Mouse (Mus musculus): ENCODE data around the gene Ebp. TPM values are rescaled to one million over a fixed set of nuclear protein-coding genes. Genes with fewer than 3 reads are reported as not detected.

Gene Ebp
- polyA plus RNA-seq, 1 experiment from 2014 or later = 25.5 TPM

DNA sequence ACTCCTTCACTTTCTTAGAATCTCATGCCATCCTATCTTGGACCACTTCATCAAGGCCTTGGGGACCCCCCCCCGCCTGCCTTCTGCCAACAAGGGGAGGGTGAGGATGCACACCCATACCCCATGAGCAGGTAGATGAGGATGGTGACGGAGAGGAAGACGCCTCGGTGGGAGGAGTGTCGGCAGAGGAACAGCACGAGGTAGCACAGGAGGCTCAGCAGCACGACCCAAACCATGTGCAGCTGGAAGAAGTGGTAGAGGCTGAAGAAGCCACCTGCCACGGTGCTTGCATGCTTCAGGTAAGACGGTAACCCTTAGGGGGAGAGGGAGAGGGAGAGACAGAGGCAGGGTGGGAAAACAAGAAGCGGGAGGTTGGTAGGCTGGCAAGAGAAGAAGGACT lies 10.8 kb upstream of the Ebp start:
- Histone ChIP-seq H3K27me3 (replicated peaks; ENCODE audit: control insufficient read depth, insufficient read depth, low read length) (no peaks in the 10 kb centered on the region), H3K9me3 (ENCODE audit: control insufficient read depth, low read length) (no peaks in the 10 kb centered on the region), H3K4me3 (replicated peaks; ENCODE audit: low read length) (no peak overlapping the region), H3K9ac (replicated peaks; ENCODE audit: low read depth, low read length) (no peak overlapping the region), H3K27ac (ENCODE audit: low read length) (no peak overlapping the region), H3K4me1 (replicated peaks; ENCODE audit: control insufficient read depth, insufficient read depth, low read length) (peaks cover 5% of the 10 kb centered on the region), H3K36me3 (ENCODE audit: control insufficient read depth, insufficient read depth) (0 out of 2 replicates have a peak, but pooled peaks cover 2% of the 10 kb centered on the region), H3K4me2 (ENCODE audit: low read length) (no peak overlapping the region)
- ATAC-seq = no peak
- 86% methylated on average over 10 of the region's 10 CpGs for WGBS

DNA sequence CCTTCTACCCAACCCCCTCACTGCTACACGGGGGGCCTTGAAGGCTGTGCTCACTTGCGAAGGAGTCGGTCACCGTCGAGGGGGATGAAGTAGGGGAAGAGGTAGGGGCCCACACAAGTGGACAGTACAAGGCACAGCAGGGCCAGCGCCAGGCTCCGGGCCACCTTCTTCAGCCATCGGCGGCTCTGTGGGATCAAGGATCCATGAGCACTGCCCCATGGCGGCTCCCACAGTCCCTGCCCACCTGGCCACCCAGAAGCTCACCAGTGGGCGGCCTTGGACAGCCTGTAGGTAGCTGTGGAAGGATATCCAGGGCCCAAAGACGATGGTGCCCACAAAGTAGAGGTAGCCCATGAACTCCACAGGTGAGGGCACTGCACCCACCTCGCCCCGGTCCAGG lies 9.8 kb upstream of the Ebp start:
- Histone ChIP-seq H3K36me3 (ENCODE audit: control insufficient read depth, insufficient read depth) (0 out of 2 replicates have a peak, but pooled peaks cover 2% of the 10 kb centered on the region), H3K4me2 (ENCODE audit: low read length) (no peak overlapping the region), H3K27me3 (replicated peaks; ENCODE audit: control insufficient read depth, insufficient read depth, low read length) (no peaks in the 10 kb centered on the region), H3K4me3 (replicated peaks; ENCODE audit: low read length) (no peak overlapping the region), H3K4me1 (replicated peaks; ENCODE audit: control insufficient read depth, insufficient read depth, low read length) (peaks cover 5% of the 10 kb centered on the region), H3K27ac (ENCODE audit: low read length) (no peak overlapping the region), H3K9ac (replicated peaks; ENCODE audit: low read depth, low read length) (no peak overlapping the region), H3K9me3 (ENCODE audit: control insufficient read depth, low read length) (no peaks in the 10 kb centered on the region)
- no peak for ATAC-seq
- WGBS = 88% methylated on average over 14 of the region's 14 CpGs

DNA sequence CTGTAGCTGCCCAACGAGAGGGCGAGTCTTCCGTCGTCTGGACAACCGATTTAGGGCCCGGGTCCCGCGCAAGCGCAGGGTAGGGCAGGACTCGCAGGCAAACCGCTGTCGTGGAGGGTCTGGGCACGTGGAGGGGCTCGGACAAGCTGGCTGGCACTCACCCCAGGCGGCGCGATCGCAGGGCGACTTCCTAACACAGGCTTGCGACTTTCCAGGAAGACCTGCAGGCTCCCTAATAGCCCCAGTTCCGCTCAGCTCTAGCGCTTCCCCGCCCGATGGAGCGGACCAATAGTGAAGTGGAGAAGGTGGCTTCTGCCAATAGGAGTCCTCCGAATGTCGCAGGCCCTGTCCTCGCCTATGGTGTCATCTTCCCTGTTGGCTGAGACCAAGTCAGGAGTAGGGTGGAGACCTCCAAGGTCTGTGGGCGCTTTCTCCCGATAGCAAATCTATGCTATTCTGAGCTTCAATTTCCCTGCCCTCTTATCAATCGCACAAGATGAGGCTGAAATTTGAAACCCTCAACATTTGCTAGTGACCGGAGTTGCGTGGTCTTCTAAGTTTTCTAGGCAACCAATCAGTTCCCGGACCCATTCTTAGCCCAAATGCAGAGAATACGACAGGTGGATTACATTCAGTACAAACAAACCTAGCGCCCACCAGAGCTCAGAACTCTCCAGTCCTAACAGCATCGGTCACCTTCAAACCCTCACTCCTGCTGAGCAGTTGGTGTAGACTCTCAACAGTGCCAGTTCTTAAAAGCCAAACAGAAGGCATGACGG lies 483 bp downstream of the Ebp start:
- peak overlapping the region; percentile 53 for H3K4me3 ChIP-seq (replicated peaks; ENCODE audit: low read length)
- no peaks in the 10 kb centered on the region for H3K9me3 ChIP-seq (ENCODE audit: control insufficient read depth, low read length)
- 13% methylated on average over 38 of the region's 38 CpGs for WGBS
- no peaks in the 10 kb centered on the region for H3K36me3 ChIP-seq (ENCODE audit: control insufficient read depth, insufficient read depth)
- H3K4me2 ChIP-seq (ENCODE audit: low read length) = peak overlapping the region; percentile 62
- H3K4me1 ChIP-seq (replicated peaks; ENCODE audit: control insufficient read depth, insufficient read depth, low read length) = peaks cover 6% of the 10 kb centered on the region
- H3K27me3 ChIP-seq (replicated peaks; ENCODE audit: control insufficient read depth, insufficient read depth, low read length) = no peaks in the 10 kb centered on the region
- peak overlapping the region; percentile 35 for H3K27ac ChIP-seq (ENCODE audit: low read length)
- ATAC-seq = peak; percentile 98
- peak overlapping the region; percentile 61 for H3K9ac ChIP-seq (replicated peaks; ENCODE audit: low read depth, low read length)

- H3K27ac ChIP-seq (ENCODE audit: low read length) = no peak overlapping the region; the same call in 1 of the 2 replicates
- WGBS = 17% methylated on average over 13 of the region's 13 CpGs
- H3K9ac ChIP-seq (replicated peaks; ENCODE audit: low read depth, low read length) = peak overlapping the region; percentile 61
- peak overlapping the region; percentile 62 for H3K4me2 ChIP-seq (ENCODE audit: low read length)
- H3K9me3 ChIP-seq (ENCODE audit: control insufficient read depth, low read length) = no peaks in the 10 kb centered on the region
- H3K36me3 ChIP-seq (ENCODE audit: control insufficient read depth, insufficient read depth) = no peaks in the 10 kb centered on the region
- ATAC-seq = no peak
- H3K4me1 ChIP-seq (replicated peaks; ENCODE audit: control insufficient read depth, insufficient read depth, low read length) = peaks cover 6% of the 10 kb centered on the region
- H3K4me3 ChIP-seq (replicated peaks; ENCODE audit: low read length) = peak overlapping the region; percentile 53
- no peaks in the 10 kb centered on the region for H3K27me3 ChIP-seq (replicated peaks; ENCODE audit: control insufficient read depth, insufficient read depth, low read length)
These were observed 1.1 kb downstream of the Ebp start for GRCm38 (mm10) chrX:8192126-8192639.

GRCm38 (mm10) chrX:8182871-8183540 lies 10.3 kb downstream of the Ebp start:
- Histone ChIP-seq H3K9me3 (ENCODE audit: control insufficient read depth, low read length) (no peaks in the 10 kb centered on the region), H3K4me1 (replicated peaks; ENCODE audit: control insufficient read depth, insufficient read depth, low read length) (no peaks in the 10 kb centered on the region), H3K4me2 (ENCODE audit: low read length) (no peak overlapping the region), H3K27ac (ENCODE audit: low read length) (no peak overlapping the region), H3K9ac (replicated peaks; ENCODE audit: low read depth, low read length) (no peak overlapping the region), H3K4me3 (replicated peaks; ENCODE audit: low read length) (no peak overlapping the region), H3K36me3 (ENCODE audit: control insufficient read depth, insufficient read depth) (no peaks in the 10 kb centered on the region), H3K27me3 (replicated peaks; ENCODE audit: control insufficient read depth, insufficient read depth, low read length) (no peaks in the 10 kb centered on the region)
- WGBS = 14% methylated on average over 7 of the region's 7 CpGs
- no peak for ATAC-seq

GRCm38 (mm10) chrX:8179646-8180045 lies 13.7 kb downstream of the Ebp start:
- Histone ChIP-seq H3K9ac (replicated peaks; ENCODE audit: low read depth, low read length) (no peak overlapping the region), H3K36me3 (ENCODE audit: control insufficient read depth, insufficient read depth) (no peaks in the 10 kb centered on the region), H3K27ac (ENCODE audit: low read length) (no peak overlapping the region), H3K4me1 (replicated peaks; ENCODE audit: control insufficient read depth, insufficient read depth, low read length) (peaks cover 3% of the 10 kb centered on the region), H3K9me3 (ENCODE audit: control insufficient read depth, low read length) (no peaks in the 10 kb centered on the region; the same call in 1 of the 2 replicates), H3K4me2 (ENCODE audit: low read length) (no peak overlapping the region), H3K27me3 (replicated peaks; ENCODE audit: control insufficient read depth, insufficient read depth, low read length) (no peaks in the 10 kb centered on the region), H3K4me3 (replicated peaks; ENCODE audit: low read length) (no peak overlapping the region)
- ATAC-seq = no peak
- WGBS = 93% methylated on average over 5 of the region's 5 CpGs

GRCm38 (mm10) chrX:8178871-8179270 lies 14.4 kb downstream of the Ebp start:
- no peak for ATAC-seq
- WGBS = 100% methylated on average over 2 of the region's 2 CpGs
- Histone ChIP-seq H3K4me2 (ENCODE audit: low read length) (no peak overlapping the region), H3K4me1 (replicated peaks; ENCODE audit: control insufficient read depth, insufficient read depth, low read length) (peaks cover 6% of the 10 kb centered on the region), H3K9me3 (ENCODE audit: control insufficient read depth, low read length) (no peaks in the 10 kb centered on the region; the same call in 1 of the 2 replicates), H3K27ac (ENCODE audit: low read length) (no peak overlapping the region), H3K4me3 (replicated peaks; ENCODE audit: low read length) (no peak overlapping the region), H3K9ac (replicated peaks; ENCODE audit: low read depth, low read length) (no peak overlapping the region), H3K27me3 (replicated peaks; ENCODE audit: control insufficient read depth, insufficient read depth, low read length) (no peaks in the 10 kb centered on the region), H3K36me3 (ENCODE audit: control insufficient read depth, insufficient read depth) (no peaks in the 10 kb centered on the region)

- peaks cover 6% of the 10 kb centered on the region for H3K4me1 ChIP-seq (replicated peaks; ENCODE audit: control insufficient read depth, insufficient read depth, low read length)
- peak within 1 kb of the TSS; percentile 68 for H3K9ac ChIP-seq (replicated peaks; ENCODE audit: low read depth, low read length)
- 14% methylated on average over 56 of the region's 56 CpGs for WGBS
- no peaks in the 10 kb centered on the region for H3K27me3 ChIP-seq (replicated peaks; ENCODE audit: control insufficient read depth, insufficient read depth, low read length)
- H3K4me3 ChIP-seq (replicated peaks; ENCODE audit: low read length) = peak within 1 kb of the TSS; percentile 61
- peak within 1 kb of the TSS; percentile 55 for H3K4me2 ChIP-seq (ENCODE audit: low read length)
- no peaks in the 10 kb centered on the region; the same call in 1 of the 2 replicates for H3K9me3 ChIP-seq (ENCODE audit: control insufficient read depth, low read length)
- ATAC-seq = peak; percentile 98
- peak within 1 kb of the TSS; percentile 23; the same call in 1 of the 2 replicates for H3K27ac ChIP-seq (ENCODE audit: low read length)
- H3K36me3 ChIP-seq (ENCODE audit: control insufficient read depth, insufficient read depth) = no peaks in the 10 kb centered on the region
These were observed 17.6 kb downstream of the Ebp start, which contains the start of gene Tbc1d25 for GRCm38 (mm10) chrX:8175504-8176385. TSS of gene Tbc1d25 (minus strand) at chrX:8176181.

Measured in forebrain, embryonic 16.5 days (tissue).